Comparison of ENCODE assay signal across 8 mouse cellular contexts in genomic region chr12:21112453-21112857, GRCm38 (mm10).
A peak's percentile ranks its signal among the peaks of the same experiment; 100 is the strongest.
DNase-seq lines count a peak whose midpoint lies in the region; ATAC-seq and TF ChIP-seq lines count a peak whose summit lies in the region.

No protein-coding gene starts in this region.

- no peak for TF ChIP-seq EP300 in lung, postnatal 0 days (IDR thresholded peaks at IDR 0.05)

- H3K9me3 ChIP-seq in hindbrain, embryonic 10.5 days = peaks cover 2% of the 10 kb centered on the region; the same call in 1 of the 2 replicates
- no peaks in the 10 kb centered on the region for H3K9me3 ChIP-seq in lung, postnatal 0 days (ENCODE audit: low read length)

- peak overlapping the region; percentile 80 for H3K4me2 ChIP-seq in lung, postnatal 0 days (replicated peaks; ENCODE audit: low read depth, low read length)

- peak overlapping the region; percentile 50 for H3K9ac ChIP-seq in lung, postnatal 0 days (replicated peaks; ENCODE audit: low read depth)

- H3K27me3 ChIP-seq in hindbrain, embryonic 10.5 days (ENCODE audit: insufficient read depth, poor library complexity, severe bottlenecking) = no peaks in the 10 kb centered on the region
- no peaks in the 10 kb centered on the region for H3K27me3 ChIP-seq in lung, postnatal 0 days (replicated peaks; ENCODE audit: insufficient read depth, low read length)

- TF ChIP-seq CTCF in lung, postnatal 0 days (IDR thresholded peaks at IDR 0.05) = peak; percentile 80

- WGBS in hindbrain, embryonic 10.5 days = under 1% methylated on average over 17 of the region's 17 CpGs
- WGBS in lung, postnatal 0 days = 1% methylated on average over 17 of the region's 17 CpGs

- peak overlapping the region; percentile 87 for H3K4me3 ChIP-seq in hindbrain, embryonic 10.5 days
- peak overlapping the region; percentile 65 for H3K4me3 ChIP-seq in lung, postnatal 0 days (ENCODE audit: low read depth, low read length)

- H3K27ac ChIP-seq in hindbrain, embryonic 10.5 days = peak overlapping the region; percentile 95
- H3K27ac ChIP-seq in lung, postnatal 0 days (ENCODE audit: low read length) = 0 out of 2 replicates have a peak overlapping the region, but pooled peaks have one; percentile 59

- no peaks in the 10 kb centered on the region for H3K36me3 ChIP-seq in hindbrain, embryonic 10.5 days
- no peaks in the 10 kb centered on the region for H3K36me3 ChIP-seq in lung, postnatal 0 days (ENCODE audit: insufficient read depth, low read length)

- DNase-seq in R1 (ENCODE audit: low read depth, low spot score) = peak; percentile 74
- DNase-seq in cerebellum, postnatal 14 days = peak; percentile 80 to 82
- peak; percentile 63 to 79 for DNase-seq in frontal cortex, postnatal 10 days (ENCODE audit: low spot score in 2 of 2)
- peak; percentile 78 for DNase-seq in hindbrain, embryonic 10.5 days (ENCODE audit: low spot score)
- DNase-seq in layer of hippocampus, postnatal 10 days (ENCODE audit: low spot score in 2 of 2) = peak; percentile 76 to 83
- DNase-seq in lung, postnatal 0 days (ENCODE audit: low spot score) = peak; percentile 69
- DNase-seq in ovary, postnatal 36 days (ENCODE audit: low spot score) = peak; percentile 66
- DNase-seq in urinary bladder, adult 2 months (ENCODE audit: low spot score) = peak; percentile 51

- ATAC-seq in lung, postnatal 0 days = peak; percentile 27

- peaks cover 23% of the 10 kb centered on the region for H3K4me1 ChIP-seq in hindbrain, embryonic 10.5 days (replicated peaks)
- H3K4me1 ChIP-seq in lung, postnatal 0 days (ENCODE audit: insufficient read depth, low read depth, low read length) = no peaks in the 10 kb centered on the region

Comparison
In these comparisons a context has a peak if more than half of its experiments do, and no peak if none do; other contexts are left out.
1. Peak in every context shown above with its lines: DNase-seq, ATAC-seq, H3K4me3 ChIP-seq and H3K27ac ChIP-seq.